Mouse (Mus musculus): ENCODE measurements around the gene Ubp1. TPM values are rescaled to one million over a fixed set of nuclear protein-coding genes. Genes with fewer than 3 reads are reported as not detected.

Gene Ubp1
- total and polyA plus RNA-seq, 3 experiments = 42.0 to 73.4 (median 51.1) TPM

DNA sequence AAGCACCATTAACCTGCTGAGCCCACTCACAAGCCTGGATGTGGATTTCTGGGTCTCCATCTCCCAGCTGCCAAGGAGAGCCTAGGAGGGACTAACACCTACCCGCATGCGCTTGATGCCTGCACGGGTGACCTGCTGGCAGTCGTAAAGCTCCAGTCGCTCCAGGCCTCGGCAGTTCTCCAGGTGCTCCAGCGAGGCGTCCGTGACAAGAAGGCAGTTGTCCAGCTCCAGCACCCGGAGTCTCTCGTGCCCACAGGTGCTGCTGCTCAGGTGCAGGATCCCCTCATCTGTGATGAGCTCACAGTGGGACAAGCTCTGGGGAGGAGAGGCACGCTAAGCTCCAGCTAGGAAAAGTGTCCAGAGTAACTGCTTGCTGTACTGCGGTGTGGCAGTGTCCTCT is 48.6 kb downstream of the Ubp1 start:
- H3K27me3 ChIP-seq (replicated peaks) = no peaks in the 10 kb centered on the region
- peaks cover 2 to 9% of the 10 kb centered on the region in 2 experiments; a peak in 2 of 4 replicates for H3K4me1 ChIP-seq (ENCODE audit: control insufficient read depth in 1 of 2, insufficient read depth in 2 of 2)
- dilution Hi-C loops (cut with MboI; ENCODE audit: extremely low pct_ligation_motif_present, extremely low pct_unique_long_range_greater_than_20kb, low sequenced_read_pairs) (no loop called here), in situ Hi-C loops (cut with MboI; ENCODE audit: low pct_ligation_motif_present, low pct_unique_long_range_greater_than_20kb, low sequenced_read_pairs) (no loop called here)
- H3K36me3 ChIP-seq (replicated peaks in 1 of 2; ENCODE audit: control insufficient read depth in 1 of 2, insufficient read depth in 1 of 2, low read length in 1 of 2) = peaks cover 47 to 84% of the 10 kb centered on the region in 2 experiments
- H3K4me2 ChIP-seq (ENCODE audit: insufficient read depth, low read depth, poor library complexity, severe bottlenecking) = no peak overlapping the region
- H3K9me3 ChIP-seq (replicated peaks; ENCODE audit: low read length) = no peaks in the 10 kb centered on the region
- DNase-seq (ENCODE audit: extremely low read depth) = no peak
- TF ChIP-seq HCFC1 (IDR thresholded peaks at IDR 0.05; ENCODE audit: low read depth, low read length) (no peak), ETS1 (conservative IDR thresholded peaks at IDR 0.05; ENCODE audit: low read depth, low read length) (no peak), SMC3 (IDR thresholded peaks at IDR 0.05; ENCODE audit: low read depth, low read length) (no peak), CHD2 (IDR thresholded peaks at IDR 0.05; ENCODE audit: low read length) (no peak), ZNF384 (IDR thresholded peaks at IDR 0.05; ENCODE audit: low read depth, low read length) (no peak), MXI1 (IDR thresholded peaks at IDR 0.05; ENCODE audit: low read depth, low read length) (no peak), SIN3A (IDR thresholded peaks at IDR 0.05; ENCODE audit: low read length) (no peak), USF1 (IDR thresholded peaks at IDR 0.05; ENCODE audit: low read depth, low read length) (no peak), ELF1 (IDR thresholded peaks at IDR 0.05; ENCODE audit: low read depth, low read length) (no peak), POLR2AphosphoS2 (IDR thresholded peaks at IDR 0.05; ENCODE audit: low read depth, low read length) (no peak), NELFE (IDR thresholded peaks at IDR 0.05; ENCODE audit: low read depth, low read length) (no peak), KAT2A (IDR thresholded peaks at IDR 0.05; ENCODE audit: insufficient replicate concordance, low read length) (no peak)
- H3K27ac ChIP-seq (ENCODE audit: insufficient read depth, low read depth) = no peak overlapping the region
- no peak overlapping the region for H3K9ac ChIP-seq (ENCODE audit: insufficient read depth, low read depth)
- H3K79me2 ChIP-seq (replicated peaks; ENCODE audit: control insufficient read depth, extremely low read depth, insufficient read depth, poor library complexity, severe bottlenecking) = no peaks in the 10 kb centered on the region
- no peak overlapping the region for H3K4me3 ChIP-seq (replicated peaks in 1 of 3; ENCODE audit: low read depth in 2 of 3, low read length in 2 of 3, poor library complexity in 1 of 3)

- H3K4me2 ChIP-seq (ENCODE audit: insufficient read depth, low read depth, poor library complexity, severe bottlenecking) = no peak overlapping the region
- H3K9ac ChIP-seq (ENCODE audit: insufficient read depth, low read depth) = no peak overlapping the region
- no peak overlapping the region for H3K4me3 ChIP-seq (replicated peaks in 1 of 3; ENCODE audit: low read depth in 2 of 3, low read length in 2 of 3, poor library complexity in 1 of 3)
- peaks cover 2 to 9% of the 10 kb centered on the region in 2 experiments; a peak in 2 of 4 replicates for H3K4me1 ChIP-seq (ENCODE audit: control insufficient read depth in 1 of 2, insufficient read depth in 2 of 2)
- no peaks in the 10 kb centered on the region for H3K9me3 ChIP-seq (replicated peaks; ENCODE audit: low read length)
- in situ Hi-C loops (cut with MboI; ENCODE audit: low pct_ligation_motif_present, low pct_unique_long_range_greater_than_20kb, low sequenced_read_pairs) (no loop called here), dilution Hi-C loops (cut with MboI; ENCODE audit: extremely low pct_ligation_motif_present, extremely low pct_unique_long_range_greater_than_20kb, low sequenced_read_pairs) (no loop called here)
- no peaks in the 10 kb centered on the region for H3K79me2 ChIP-seq (replicated peaks; ENCODE audit: control insufficient read depth, extremely low read depth, insufficient read depth, poor library complexity, severe bottlenecking)
- H3K27me3 ChIP-seq (replicated peaks) = no peaks in the 10 kb centered on the region
- DNase-seq (ENCODE audit: extremely low read depth) = no peak
- no peak overlapping the region for H3K27ac ChIP-seq (ENCODE audit: insufficient read depth, low read depth)
- H3K36me3 ChIP-seq (replicated peaks in 1 of 2; ENCODE audit: control insufficient read depth in 1 of 2, insufficient read depth in 1 of 2, low read length in 1 of 2) = peaks cover 31 to 68% of the 10 kb centered on the region in 2 experiments
- no peak for TF ChIP-seq MAX (IDR thresholded peaks at IDR 0.05; ENCODE audit: low read length)
- no peak for TF ChIP-seq UBTF (IDR thresholded peaks at IDR 0.05; ENCODE audit: low read depth, low read length)
- TF ChIP-seq TBP (conservative IDR thresholded peaks at IDR 0.05; ENCODE audit: low read depth, low read length) = no peak
- TF ChIP-seq MYC (IDR thresholded peaks at IDR 0.05; ENCODE audit: low read depth, low read length) = no peak
- no peak for TF ChIP-seq CHD1 (IDR thresholded peaks at IDR 0.05; ENCODE audit: low read depth, low read length)
- no peak for TF ChIP-seq POLR2AphosphoS2 (IDR thresholded peaks at IDR 0.05; ENCODE audit: low read depth, low read length)
- TF ChIP-seq MEF2A (IDR thresholded peaks at IDR 0.05; ENCODE audit: borderline replicate concordance, low read depth, low read length) = no peak
Observed at GRCm38 (mm10) chr9:113981099-113981880, 50.6 kb downstream of the Ubp1 start.

Data from CH12.LX (cell line).